Mouse (Mus musculus) heart, postnatal 0 days (tissue): Measurements from ENCODE around the gene Nup35.

Experiments used
- CTCF ChIP-seq: IDR thresholded peaks from 2 replicates; pipeline ENCODE4 v1.5.1; 2016; ENCODE audit warnings: antibody characterized with exemption, control low read depth, low read depth
- EP300 ChIP-seq: IDR thresholded peaks from 2 replicates; pipeline ENCODE4 v1.6.1; 2016; ENCODE audit warnings: antibody characterized with exemption, low read depth

DNA sequence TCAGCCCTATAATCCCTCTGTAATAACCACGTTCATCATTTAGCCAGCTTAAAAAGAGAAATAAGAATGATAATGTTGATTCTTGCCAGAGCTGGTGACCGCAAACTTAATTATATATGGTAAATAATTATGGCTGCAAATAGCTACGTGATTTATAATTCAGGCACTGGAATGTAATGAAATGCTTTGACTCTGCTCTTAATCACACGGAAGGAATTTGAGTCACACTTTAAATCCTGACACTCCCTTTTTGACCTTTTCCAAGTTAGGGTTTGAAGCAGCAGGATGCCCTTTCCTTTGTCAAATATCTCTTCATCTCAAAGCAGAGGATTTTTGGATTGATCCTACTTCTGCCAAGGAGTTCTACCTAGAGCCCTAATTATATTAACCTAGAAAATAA, 71.2 kb downstream of the Nup35 start:
- no peak for TF ChIP-seq CTCF
- no peak for TF ChIP-seq EP300
